Mouse (Mus musculus) testis, adult 2 months (tissue): Measurements from ENCODE around the gene Olfr9. TPM values are rescaled to one million over a fixed set of nuclear protein-coding genes. Genes with fewer than 3 reads are reported as not detected.
"Not testable (repeated sequence)": the region's sequence is repeated elsewhere in the genome, so short reads cannot be mapped to it uniquely, and the experiment has no call there.

Source experiments
- H3K27ac ChIP-seq: fragments of 200-500 bp; 2 replicates; pipeline ENCODE4 v1.5.1; 2012; ENCODE audit warnings: low read depth, low read length; ENCODE audit not compliant: control insufficient read depth, insufficient read depth
- H3K27me3 ChIP-seq: fragments of 200-500 bp; 2 replicates; pipeline ENCODE4 v1.6.1; 2012; ENCODE audit warnings: mild to moderate bottlenecking, low read length, moderate library complexity; ENCODE audit not compliant: control insufficient read depth, insufficient read depth
- H3K36me3 ChIP-seq: fragments of 200-500 bp; 2 replicates; pipeline ENCODE4 v1.6.1; 2012; ENCODE audit warnings: mild to moderate bottlenecking, low read length; ENCODE audit not compliant: control insufficient read depth, insufficient read depth
- H3K4me1 ChIP-seq: fragments of 200-500 bp; 2 replicates; pipeline ENCODE4 v1.6.1; 2012; ENCODE audit warnings: low read length; ENCODE audit not compliant: control insufficient read depth, insufficient read depth
- H3K4me3 ChIP-seq: fragments of 200-500 bp; 2 replicates; pipeline ENCODE4 v1.5.1; 2012; ENCODE audit warnings: low read depth, mild to moderate bottlenecking, low read length, moderate library complexity, mixed read lengths; ENCODE audit not compliant: control insufficient read depth
- CTCF ChIP-seq: fragments of 200-500 bp; IDR thresholded peaks from 2 replicates; pipeline ENCODE4 v1.5.1; 2012; ENCODE audit warnings: low read depth, mild to moderate bottlenecking, inconsistent platforms, low read length, moderate library complexity; ENCODE audit not compliant: control insufficient read depth, insufficient read depth, insufficient replicate concordance
- POLR2A ChIP-seq: fragments of 200-500 bp; IDR thresholded peaks from 2 replicates; pipeline ENCODE4 v1.6.1; 2012; ENCODE audit warnings: low read depth, mild to moderate bottlenecking, inconsistent platforms, low read length, moderate library complexity; ENCODE audit not compliant: control insufficient read depth
- polyA plus RNA-seq: library from polyadenylated mRNA; depleted of rRNA; stranded (reverse); fragments of >200 nt; gene quantifications from 2 replicates; pipeline ENCODE4 v1.2.3, GENCODE M21; 2012; rRNA removed

The Olfr9 gene
- polyA plus RNA-seq, result not detected in 2 replicates

GRCm38 (mm10) chr10:128989131-128989530 is at the start of gene Olfr9:
TSS of gene Olfr9 (plus strand) at chr10:128989431.
- H3K27ac ChIP-seq, H3K36me3 ChIP-seq, H3K4me1 ChIP-seq, H3K27me3 ChIP-seq, H3K4me3 ChIP-seq: not testable (repeated sequence)

GRCm38 (mm10) chr10:128940475-128941061 is 48.7 kb upstream of the Olfr9 start:
- Histone ChIP-seq H3K4me3 (no peak overlapping the region), H3K27me3 (no peaks in the 10 kb centered on the region), H3K4me1 (no peaks in the 10 kb centered on the region; the same call in 1 of the 2 replicates), H3K27ac (no peak overlapping the region), H3K36me3 (no peaks in the 10 kb centered on the region)
- TF ChIP-seq POLR2A (no peak), CTCF (no peak)

GRCm38 (mm10) chr10:128945675-128946074 is 43.6 kb upstream of the Olfr9 start:
- TF ChIP-seq POLR2A (no peak), CTCF (peak; percentile 80; the same call in 1 of the 2 replicates)
- H3K27ac ChIP-seq, result no peak overlapping the region
- H3K27me3 ChIP-seq, result no peaks in the 10 kb centered on the region
- H3K4me1 ChIP-seq, result no peaks in the 10 kb centered on the region; the same call in 1 of the 2 replicates
- H3K4me3 ChIP-seq, result peak overlapping the region; percentile 79
- no peaks in the 10 kb centered on the region for H3K36me3 ChIP-seq

DNA sequence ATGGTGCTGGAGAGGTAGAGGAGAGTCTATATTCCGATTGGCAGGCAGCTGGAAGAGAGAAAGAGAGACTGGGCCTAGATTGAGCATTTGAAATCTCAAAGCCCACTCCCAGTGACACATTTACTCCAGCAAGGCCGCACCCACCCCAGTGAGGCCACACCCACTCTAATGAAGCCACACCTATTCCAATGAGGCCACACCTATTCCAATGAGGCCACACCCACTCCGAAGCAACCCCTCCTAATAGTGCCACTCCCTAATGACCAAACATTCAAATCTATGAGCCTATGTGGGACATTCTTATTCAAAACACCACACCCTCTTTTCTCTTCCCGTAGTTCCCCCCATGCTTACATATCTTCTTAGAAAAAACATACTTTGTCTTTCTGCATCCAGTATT is 41.7 kb upstream of the Olfr9 start:
- Histone ChIP-seq H3K27me3 (no peaks in the 10 kb centered on the region), H3K27ac (0 out of 2 replicates have a peak overlapping the region, but pooled peaks have one; percentile 37), H3K4me3 (no peak overlapping the region; the same call in 1 of the 2 replicates), H3K36me3 (no peaks in the 10 kb centered on the region), H3K4me1 (no peaks in the 10 kb centered on the region; the same call in 1 of the 2 replicates)
- TF ChIP-seq POLR2A (no peak), CTCF (no peak)

DNA sequence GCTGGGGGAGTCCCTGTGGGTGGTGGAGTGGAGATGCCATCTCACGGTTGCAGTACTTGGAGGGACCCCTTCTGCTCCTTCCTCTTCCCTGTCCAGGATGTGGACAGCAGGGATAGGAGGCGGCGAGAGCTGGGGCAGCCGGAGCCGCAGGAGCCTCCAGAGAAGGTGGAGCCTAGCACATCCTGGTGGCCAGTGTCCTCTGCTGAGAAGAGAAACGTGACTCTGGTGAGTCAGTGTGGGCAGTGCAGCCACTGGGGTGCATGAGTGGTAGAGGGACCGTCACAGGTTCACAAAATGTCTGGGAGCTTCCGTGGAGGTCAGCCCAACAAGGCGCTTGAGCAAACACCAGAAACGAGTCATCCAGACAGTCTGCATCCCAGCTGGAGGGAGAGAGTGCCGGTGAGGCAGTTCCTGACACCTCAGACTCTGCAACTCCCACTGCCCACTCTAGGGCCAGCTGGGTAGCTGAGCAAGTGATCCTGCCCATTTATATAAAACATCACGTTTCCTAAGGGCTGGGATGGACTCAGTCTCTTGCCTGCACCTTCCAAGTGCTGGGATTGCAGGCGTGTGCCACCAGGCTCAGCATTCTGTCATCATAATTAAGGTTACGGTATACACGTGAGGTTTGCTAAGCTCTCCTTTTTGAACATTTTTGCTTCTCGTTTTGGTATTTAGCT is 38.9 kb upstream of the Olfr9 start:
- Histone ChIP-seq H3K36me3 (no peaks in the 10 kb centered on the region), H3K27ac (no peak overlapping the region), H3K27me3 (no peaks in the 10 kb centered on the region), H3K4me3 (peak overlapping the region; percentile 32; the same call in 1 of the 2 replicates), H3K4me1 (no peaks in the 10 kb centered on the region; the same call in 1 of the 2 replicates)
- TF ChIP-seq CTCF, result no peak

- Histone ChIP-seq H3K27ac (no peak overlapping the region), H3K4me3 (no peak overlapping the region), H3K36me3 (no peaks in the 10 kb centered on the region), H3K27me3 (no peaks in the 10 kb centered on the region), H3K4me1 (peaks cover 3% of the 10 kb centered on the region; the same call in 1 of the 2 replicates)
- TF ChIP-seq POLR2A, result no peak
- no peak for TF ChIP-seq CTCF
Measured at GRCm38 (mm10) chr10:128958340-128958739, 30.9 kb upstream of the Olfr9 start.

DNA sequence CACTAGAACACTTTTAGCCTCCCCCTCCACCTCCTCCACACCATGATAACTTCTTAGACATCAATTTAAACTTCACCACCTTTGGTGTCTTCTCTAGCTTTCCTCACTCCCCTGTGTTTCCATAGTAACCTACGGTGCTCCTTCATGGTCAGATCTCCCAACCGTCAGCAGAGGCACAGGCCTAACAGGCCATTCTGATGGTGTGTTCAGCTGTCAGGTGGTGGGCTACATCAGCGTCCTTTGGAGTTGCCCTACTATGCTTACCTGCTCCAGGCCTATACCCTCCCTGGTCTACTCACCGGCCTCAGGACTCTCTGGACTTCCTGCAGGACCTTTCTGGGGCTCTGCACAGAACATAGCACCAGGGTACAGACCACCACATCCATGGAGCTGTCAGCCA is 29.1 kb upstream of the Olfr9 start:
- Histone ChIP-seq H3K4me1 (peaks cover 3% of the 10 kb centered on the region; the same call in 1 of the 2 replicates), H3K27ac (no peak overlapping the region), H3K36me3 (no peaks in the 10 kb centered on the region), H3K4me3 (no peak overlapping the region), H3K27me3 (no peaks in the 10 kb centered on the region)
- no peak for TF ChIP-seq POLR2A
- no peak for TF ChIP-seq CTCF
